Mouse (Mus musculus) liver, embryonic 14.5 days (tissue): ENCODE measurements around the gene Mst1. TPM values are rescaled to one million over a fixed set of nuclear protein-coding genes. Genes with fewer than 3 reads are reported as not detected.

ENCODE experiments used
- ATAC-seq: fragments of 200-750 bp; cut with Nextera tagmentation; 2 replicates; pipeline ENCODE4 v1.8.0; 2017; ENCODE audit warnings: moderate number of reproducible peaks, mild to moderate bottlenecking, moderate library complexity; ENCODE audit not compliant: insufficient read depth
- DNase-seq, 3 experiments: peaks; one replicate each; pipeline ENCODE4 v3.0.0-alpha.2; 2012 to 2013; ENCODE audit warnings: low read depth in 3 of 3, low spot score in 3 of 3
- H3K27ac ChIP-seq: fragments of 300-500 bp; sonication (generic); 2 replicates; pipeline ENCODE4 v1.5.1; 2014; ENCODE audit warnings: moderate library complexity, mild to moderate bottlenecking, control low read depth, inconsistent platforms
- H3K27me3 ChIP-seq: fragments of 300-500 bp; sonication (generic); 2 replicates; pipeline ENCODE4 v1.6.1; 2014; ENCODE audit warnings: mild to moderate bottlenecking, low read length, moderate library complexity; ENCODE audit not compliant: control insufficient read depth, insufficient read depth
- H3K36me3 ChIP-seq: fragments of 300-500 bp; sonication (generic); replicated peaks from 2 replicates; pipeline ENCODE4 v1.6.1; 2014; ENCODE audit warnings: low read depth; ENCODE audit not compliant: control insufficient read depth, insufficient read depth
- H3K4me1 ChIP-seq, 2 experiments: fragments of 200-500 bp in 1 of 2; fragments of 300-500 bp in 1 of 2; sonication (generic) in 1 of 2; replicated peaks; 2 replicates each; pipeline ENCODE4 v1.6.1; 2012 to 2014; ENCODE audit warnings: antibody characterized with exemption in 1 of 2, inconsistent platforms in 1 of 2, low read length in 1 of 2; ENCODE audit not compliant: control insufficient read depth in 2 of 2, insufficient read depth in 2 of 2
- H3K4me2 ChIP-seq: fragments of 300-500 bp; sonication (generic); 2 replicates; pipeline ENCODE4 v1.6.1; 2014; ENCODE audit warnings: low read depth, mild to moderate bottlenecking, control low read depth, moderate library complexity
- H3K4me3 ChIP-seq, 2 experiments: fragments of 200-500 bp in 1 of 2; fragments of 300-500 bp in 1 of 2; sonication (generic) in 1 of 2; 2 replicates each; pipeline ENCODE4 v1.5.1; 2012 to 2014; ENCODE audit warnings: low read depth in 2 of 2, low read length in 2 of 2, mild to moderate bottlenecking in 2 of 2, control low read depth in 1 of 2, inconsistent platforms in 1 of 2, moderate library complexity in 1 of 2; ENCODE audit not compliant: insufficient read depth in 1 of 2
- H3K9ac ChIP-seq: fragments of 300-500 bp; sonication (generic); replicated peaks from 2 replicates; pipeline ENCODE4 v1.6.1; 2014; ENCODE audit warnings: mild to moderate bottlenecking, control low read depth, moderate library complexity
- H3K9me3 ChIP-seq: fragments of 300-500 bp; sonication (generic); 2 replicates; pipeline ENCODE4 v1.6.1; 2016; ENCODE audit warnings: low read length, mixed read lengths; ENCODE audit not compliant: control insufficient read depth
- CTCF ChIP-seq: IDR thresholded peaks from 2 replicates; pipeline ENCODE4 v1.5.1; 2016; ENCODE audit warnings: antibody characterized with exemption, low read depth, control low read depth
- EP300 ChIP-seq: IDR thresholded peaks from 2 replicates; pipeline ENCODE4 v1.6.1; 2016; ENCODE audit warnings: antibody characterized with exemption, low read depth
- WGBS: fragments of 180-500 bp; shearing (Covaris S2); extraction: QIAGEN DNeasy Blood & Tissue Kit; methylation state at CpG from one replicate; pipeline ENCODE4 v1.1.7; 2014; ENCODE audit not compliant: insufficient replicate concordance; 5-methylcytosine and 5-hydroxymethylcytosine counted together
- polyA plus RNA-seq, 2 experiments: library from polyadenylated mRNA; depleted of rRNA in 1 of 2; stranded (reverse) in 1 of 2; unstranded in 1 of 2; fragments of >200 nt; fragmentation: Nextera tagmentation in 1 of 2; extraction: Ambion mirVana in 1 of 2; gene quantifications; 2 replicates each; pipeline versions ENCODE4 v1.2.1 to v1.2.3; 2012 to 2014

The Mst1 gene
- polyA plus RNA-seq, 2 experiments: 21.0 to 24.1 TPM

- no peak overlapping the region for H3K27ac ChIP-seq
- peaks cover 0 to 5% of the 10 kb centered on the region in 2 experiments; a peak in 1 of 4 replicates for H3K4me1 ChIP-seq
- WGBS: 66% methylated on average over 43 of the region's 43 CpGs
- no peak overlapping the region for H3K4me3 ChIP-seq
- ATAC-seq: no peak
- TF ChIP-seq EP300 (no peak), CTCF (no peak)
- H3K4me2 ChIP-seq: no peak overlapping the region
- no peak for DNase-seq
- H3K27me3 ChIP-seq: peaks cover 5% of the 10 kb centered on the region; the same call in 1 of the 2 replicates
- no peaks in the 10 kb centered on the region for H3K9me3 ChIP-seq
- no peaks in the 10 kb centered on the region for H3K36me3 ChIP-seq
- no peak overlapping the region for H3K9ac ChIP-seq
Observed at GRCm38 (mm10) chr9:108115290-108116077, 35.2 kb downstream of the Mst1 start.

GRCm38 (mm10) chr9:108117143-108117542 lies 36.9 kb downstream of the Mst1 start:
- no peak for TF ChIP-seq EP300
- TF ChIP-seq CTCF: no peak
- no peak overlapping the region for H3K4me3 ChIP-seq
- WGBS: 55% methylated on average over 4 of the region's 4 CpGs
- DNase-seq (no peak), ATAC-seq (no peak)
- H3K9ac ChIP-seq: no peak overlapping the region
- H3K4me2 ChIP-seq: no peak overlapping the region
- H3K36me3 ChIP-seq: no peaks in the 10 kb centered on the region
- H3K9me3 ChIP-seq: no peaks in the 10 kb centered on the region
- H3K27ac ChIP-seq: no peak overlapping the region
- peaks cover 0 to 7% of the 10 kb centered on the region in 2 experiments; a peak in 1 of 4 replicates for H3K4me1 ChIP-seq
- H3K27me3 ChIP-seq: no peaks in the 10 kb centered on the region; the same call in 1 of the 2 replicates

- H3K9me3 ChIP-seq: no peaks in the 10 kb centered on the region
- H3K4me3 ChIP-seq: no peak overlapping the region
- H3K36me3 ChIP-seq: no peaks in the 10 kb centered on the region
- WGBS: 19% methylated on average over 11 of the region's 11 CpGs
- DNase-seq (no peak), ATAC-seq (0 out of 2 replicates have a peak, but pooled peaks have one; percentile 8)
- H3K27me3 ChIP-seq: no peaks in the 10 kb centered on the region; the same call in 1 of the 2 replicates
- H3K4me2 ChIP-seq: no peak overlapping the region
- no peak overlapping the region for H3K27ac ChIP-seq
- H3K9ac ChIP-seq: no peak overlapping the region
- H3K4me1 ChIP-seq: peaks cover 0 to 7% of the 10 kb centered on the region in 2 experiments; a peak in 1 of 4 replicates
- no peak for TF ChIP-seq EP300
- no peak for TF ChIP-seq CTCF
Observed at GRCm38 (mm10) chr9:108119891-108120411, 39.7 kb downstream of the Mst1 start.

GRCm38 (mm10) chr9:108120671-108121070 lies 40.4 kb downstream of the Mst1 start:
- Histone ChIP-seq H3K27me3 (no peaks in the 10 kb centered on the region), H3K27ac (no peak overlapping the region), H3K9ac (no peak overlapping the region), H3K4me3 (no peak overlapping the region), H3K36me3 (no peaks in the 10 kb centered on the region), H3K4me2 (no peak overlapping the region), H3K4me1 (peaks cover 0 to 7% of the 10 kb centered on the region in 2 experiments; a peak in 1 of 4 replicates), H3K9me3 (no peaks in the 10 kb centered on the region)
- 57% methylated on average over 8 of the region's 8 CpGs for WGBS
- ATAC-seq: peak; percentile 36; the same call in 1 of the 2 replicates
- TF ChIP-seq EP300 (no peak), CTCF (no peak)
- peak in 1 of 3 experiments; percentile 40 for DNase-seq

- TF ChIP-seq CTCF: no peak
- no peak for TF ChIP-seq EP300
- ATAC-seq: no peak
Observed at GRCm38 (mm10) chr9:108121170-108121969, 41.1 kb downstream of the Mst1 start.

More at GRCm38 (mm10) chr9:108121170-108121969, 41.1 kb downstream of the Mst1 start:
- Histone ChIP-seq H3K4me2 (no peak overlapping the region), H3K4me3 (no peak overlapping the region), H3K9ac (no peak overlapping the region), H3K9me3 (no peaks in the 10 kb centered on the region), H3K27ac (no peak overlapping the region), H3K4me1 (peaks cover 0 to 7% of the 10 kb centered on the region in 2 experiments; a peak in 1 of 4 replicates), H3K27me3 (no peaks in the 10 kb centered on the region), H3K36me3 (no peaks in the 10 kb centered on the region)
- DNase-seq: no peak
- WGBS: 78% methylated on average over 10 of the region's 10 CpGs
